Mouse (Mus musculus): ENCODE results near the gene Sypl.

GRCm38 (mm10) chr12:32919527-32919926 is 34.2 kb upstream of the Sypl start:
- TF ChIP-seq CTCF (conservative IDR thresholded peaks at IDR 0.05; ENCODE audit: insufficient read depth, insufficient read length, low read depth, low read length) (no peak), POLR2A (IDR thresholded peaks at IDR 0.05; ENCODE audit: low read depth, low read length) (no peak)

Measured in kidney, adult 2 months (tissue).